Mouse (Mus musculus) layer of hippocampus, adult 2 months (tissue): Measurements from ENCODE around the gene Neurod2. TPM values are rescaled to one million over a fixed set of nuclear protein-coding genes. Genes with fewer than 3 reads are reported as not detected.

Experiments used
- DNase-seq, 2 experiments: peaks; one replicate each; pipeline ENCODE4 v3.0.0; 2022; ENCODE audit warnings: low spot score in 2 of 2
- H3K27ac ChIP-seq: fragments of 200-600 bp; 2 replicates; pipeline ENCODE4 v1.8.1; 2022
- H3K4me3 ChIP-seq: fragments of 200-600 bp; 2 replicates; pipeline ENCODE4 v1.8.1; 2022; ENCODE audit warnings: mild to moderate bottlenecking
- CTCF ChIP-seq: fragments of 200-600 bp; conservative IDR thresholded peaks from 2 replicates; pipeline ENCODE4 v1.8.1; 2022; ENCODE audit warnings: antibody characterized with exemption, mild to moderate bottlenecking, moderate library complexity
- total RNA-seq, 2 experiments: library from RNA; stranded (reverse); gene quantifications; 2 replicates each; pipeline ENCODE4 v1.2.3; 2021

Gene Neurod2
- total RNA-seq, 2 experiments from 2014 or later: 163 to 165 TPM

DNA sequence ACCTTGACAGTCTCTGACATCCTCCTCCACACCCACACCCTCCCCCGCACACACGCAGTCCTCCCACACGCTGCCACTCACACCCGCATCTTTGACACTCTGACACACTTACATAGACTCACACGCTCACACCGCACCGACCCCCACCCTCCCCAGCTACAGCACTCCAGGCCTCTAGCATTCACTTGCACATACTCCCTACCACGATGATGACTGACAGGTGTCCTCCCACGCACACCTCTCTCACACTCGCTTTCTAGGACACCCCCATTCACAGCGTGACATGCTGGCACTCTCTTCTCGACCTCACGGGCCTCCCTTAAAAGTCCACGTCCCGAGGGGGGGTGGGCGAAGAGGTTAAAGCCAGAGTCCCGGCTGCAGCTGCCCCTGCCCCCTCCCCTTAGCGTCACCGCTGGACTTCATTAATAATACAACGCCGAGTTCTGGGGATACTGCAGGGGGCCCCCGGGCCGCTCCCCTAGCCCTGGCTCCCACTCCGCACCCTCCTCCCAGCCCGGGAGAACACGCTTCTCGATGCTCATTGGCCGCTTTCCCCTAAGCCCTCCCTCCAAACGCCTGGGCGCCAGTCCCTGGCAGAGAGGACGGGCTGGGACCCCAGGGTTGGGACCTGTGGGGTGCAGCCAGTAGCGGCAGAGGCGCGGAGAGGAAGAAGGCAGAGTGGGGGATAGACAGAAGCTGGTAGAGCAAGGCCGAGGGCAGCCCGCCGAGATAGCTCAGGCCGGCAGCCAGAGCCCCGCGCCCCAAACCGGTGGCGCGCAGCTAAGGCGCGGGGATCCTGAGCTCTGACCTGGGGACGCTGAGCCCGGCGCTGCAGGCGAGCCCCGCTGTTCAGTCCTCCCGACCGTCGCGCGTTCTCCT, 18.9 kb upstream of the Neurod2 start, which contains the start of gene Ppp1r1b:
Gene Ppp1r1b (plus strand): TSS at position 322 of the 879 bp plus-strand sequence.
- TF ChIP-seq CTCF: peak; percentile 10; the same call in 1 of the 2 replicates
- Histone ChIP-seq H3K27ac (peak within 1 kb of the TSS; percentile 88), H3K4me3 (peak within 1 kb of the TSS; percentile 79)
- DNase-seq: peak; percentile 77 to 80

DNA sequence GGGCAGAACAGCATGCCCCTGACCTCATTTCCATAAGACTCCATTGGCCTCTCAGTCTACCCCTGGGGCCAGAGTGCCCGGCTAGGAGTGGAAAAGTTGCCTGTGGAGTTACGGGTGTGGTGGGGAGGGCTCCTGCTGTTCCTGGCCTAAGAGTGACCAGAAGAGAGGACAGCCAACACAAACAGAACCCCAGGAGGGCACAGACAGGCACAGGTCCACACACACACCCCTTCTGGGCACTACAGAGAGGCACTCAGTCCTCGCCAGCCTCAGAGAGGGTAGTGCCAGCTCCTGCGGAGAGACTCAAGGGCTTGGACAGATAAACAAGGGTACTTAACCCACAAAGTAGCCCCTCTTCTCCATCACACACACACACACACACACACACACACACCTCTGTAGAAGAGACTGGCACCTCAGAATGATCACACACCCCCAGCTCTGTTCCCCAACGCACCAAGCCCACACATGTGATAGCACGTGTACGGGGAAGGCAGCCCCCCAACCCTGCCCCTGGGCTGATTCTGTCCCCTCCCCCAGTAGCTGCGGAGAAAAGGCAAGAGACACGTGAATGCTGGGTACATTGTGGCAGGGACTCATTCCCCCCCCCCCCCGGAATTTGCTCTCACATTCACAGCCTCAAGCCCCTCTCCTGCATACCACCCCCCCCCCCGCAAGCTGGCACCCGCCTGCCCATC, 18.1 kb upstream of the Neurod2 start:
- TF ChIP-seq CTCF: no peak
- peak overlapping the region; percentile 88; the same call in 1 of the 2 replicates for H3K27ac ChIP-seq
- no peak for DNase-seq
- peak overlapping the region; percentile 79 for H3K4me3 ChIP-seq

DNA sequence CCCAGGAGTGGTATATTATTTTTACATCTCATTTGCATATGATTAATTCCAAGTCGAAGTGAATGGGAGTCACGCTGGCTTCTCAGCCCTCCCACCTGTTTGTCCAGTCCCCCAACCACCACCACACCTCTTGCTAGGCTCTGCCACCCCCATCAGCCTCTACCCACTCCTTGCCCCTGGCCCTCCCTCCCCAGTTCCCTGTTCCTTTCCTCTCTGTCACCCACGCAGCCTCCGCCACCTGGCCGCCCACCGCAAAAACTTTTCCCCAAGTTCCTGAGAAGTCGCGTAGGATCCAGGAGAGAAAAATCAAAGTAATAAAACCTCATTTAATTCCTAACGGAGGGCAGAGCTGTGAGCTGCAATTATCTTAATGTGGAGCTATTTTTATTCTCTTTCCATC, 16.7 kb upstream of the Neurod2 start:
- no peak for DNase-seq
- TF ChIP-seq CTCF: no peak
- no peak overlapping the region for H3K27ac ChIP-seq
- H3K4me3 ChIP-seq: no peak overlapping the region

DNA sequence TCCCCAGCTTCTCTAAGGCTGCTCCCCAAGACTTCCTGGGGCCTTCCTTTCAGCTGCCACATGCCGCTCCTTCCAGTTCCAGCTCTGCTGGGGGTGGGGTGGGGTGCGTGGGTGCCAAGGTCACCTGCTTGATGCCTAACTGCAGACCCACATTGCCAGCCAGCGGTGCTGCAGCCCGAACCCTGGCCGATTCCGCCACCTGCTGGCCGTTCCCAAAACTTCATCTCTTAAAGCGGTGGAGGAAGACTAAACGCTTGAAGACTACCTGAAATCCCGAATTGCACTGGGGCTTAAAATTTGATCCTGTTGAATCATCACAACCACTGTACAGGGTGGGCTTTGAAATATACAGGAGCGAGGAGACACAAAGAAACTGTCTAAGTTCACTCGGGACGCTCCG, 15.8 kb upstream of the Neurod2 start:
- Histone ChIP-seq H3K27ac (no peak overlapping the region), H3K4me3 (peak overlapping the region; percentile 38; the same call in 1 of the 2 replicates)
- DNase-seq: peak; percentile 81 to 89
- peak; percentile 88 for TF ChIP-seq CTCF

DNA sequence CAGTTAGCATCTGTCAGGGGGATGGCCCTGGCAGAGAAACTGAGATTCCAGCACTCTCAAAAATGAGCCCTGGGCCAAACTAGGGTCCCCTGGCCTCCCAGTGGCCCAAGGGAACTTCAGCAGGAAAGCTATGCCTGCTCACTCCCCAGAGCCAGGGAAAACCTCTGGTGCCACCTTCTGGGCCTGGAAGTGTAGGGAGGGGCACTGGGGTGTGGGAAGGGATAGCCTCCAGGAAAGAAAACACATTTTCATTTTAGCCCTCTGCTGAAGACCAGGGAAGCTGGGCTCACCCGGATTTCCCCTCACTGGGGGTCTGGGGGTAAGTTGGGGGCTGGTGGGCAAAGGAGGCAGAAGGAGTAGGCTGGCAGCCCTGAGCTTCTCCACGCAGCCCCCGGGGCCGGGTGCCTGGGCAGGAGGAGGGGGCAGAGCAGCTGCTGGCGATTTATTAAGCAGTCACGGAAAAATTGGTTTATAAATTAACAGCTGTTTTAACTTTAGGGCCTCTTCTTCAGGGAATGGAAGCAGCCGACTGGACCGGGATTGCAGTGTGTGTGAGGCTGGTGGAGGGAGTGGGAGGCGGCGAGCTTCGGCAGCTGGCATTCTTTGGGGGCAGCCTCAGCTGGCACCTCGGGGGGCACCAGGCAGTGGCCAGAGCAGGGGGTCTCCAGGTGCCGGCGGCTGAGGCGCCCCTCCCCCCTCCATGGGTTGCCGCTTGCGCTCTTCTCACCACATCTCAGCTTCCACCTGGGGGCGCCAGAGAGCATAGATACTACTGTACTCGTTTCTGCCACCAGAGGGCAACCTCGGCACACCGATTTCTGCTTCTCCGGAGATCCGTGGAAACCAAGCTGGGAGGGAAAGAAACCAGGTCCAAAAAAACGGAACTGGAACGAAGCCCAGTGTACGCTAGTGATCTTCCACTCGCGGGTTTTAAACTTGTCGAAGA, 12.8 kb upstream of the Neurod2 start:
- H3K27ac ChIP-seq: peak overlapping the region; percentile 79

DNA sequence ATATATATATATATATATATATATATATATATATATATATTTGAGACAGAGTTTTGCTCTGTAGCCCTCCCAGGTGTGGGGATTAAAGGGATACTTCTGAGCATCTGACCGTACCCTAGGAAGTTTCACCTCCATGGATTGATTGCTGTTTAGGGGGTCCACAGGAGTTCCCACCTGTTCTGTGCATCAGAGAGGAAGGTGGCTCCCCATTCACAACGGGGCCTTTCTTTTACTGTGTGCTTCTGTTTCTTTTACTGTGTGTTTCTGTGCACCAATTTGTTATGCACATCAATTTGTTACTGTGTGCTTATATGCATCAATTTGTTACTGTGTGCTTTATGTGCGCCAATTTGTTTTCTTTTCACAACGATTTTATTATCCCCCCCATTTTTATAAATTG, 11.7 kb upstream of the Neurod2 start:
- no peak for DNase-seq

More for the DNA sequence above, 12.8 kb upstream of the Neurod2 start:
- DNase-seq: peak; percentile 93 to 98
- H3K4me3 ChIP-seq: peak overlapping the region; percentile 58
- TF ChIP-seq CTCF: peak; percentile 100

DNA sequence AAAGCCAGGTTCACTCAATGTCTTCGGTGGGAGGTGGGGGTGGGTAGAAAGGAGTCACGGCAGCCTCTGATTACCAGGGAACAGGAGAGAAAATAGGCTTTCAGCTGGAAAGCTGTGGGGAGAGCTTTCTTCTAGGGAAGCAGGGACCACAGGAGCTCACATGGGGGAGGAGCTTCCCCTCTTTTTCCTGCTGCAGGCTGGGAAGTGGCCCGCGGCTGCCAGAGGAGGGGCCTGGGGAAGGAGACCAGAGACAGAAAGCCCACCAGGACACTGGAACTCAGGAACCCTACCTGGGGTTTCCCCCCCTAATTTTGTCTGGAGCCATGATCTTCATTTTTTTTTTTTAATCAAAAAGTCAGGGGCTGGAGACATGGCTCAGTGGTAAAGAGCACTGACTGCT, 11.1 kb upstream of the Neurod2 start:
- no peak for TF ChIP-seq CTCF
- no peak overlapping the region for H3K27ac ChIP-seq
- no peak for DNase-seq

More for the DNA sequence above, 11.7 kb upstream of the Neurod2 start:
- Histone ChIP-seq H3K4me3 (no peak overlapping the region), H3K27ac (no peak overlapping the region)
- TF ChIP-seq CTCF: no peak

DNA sequence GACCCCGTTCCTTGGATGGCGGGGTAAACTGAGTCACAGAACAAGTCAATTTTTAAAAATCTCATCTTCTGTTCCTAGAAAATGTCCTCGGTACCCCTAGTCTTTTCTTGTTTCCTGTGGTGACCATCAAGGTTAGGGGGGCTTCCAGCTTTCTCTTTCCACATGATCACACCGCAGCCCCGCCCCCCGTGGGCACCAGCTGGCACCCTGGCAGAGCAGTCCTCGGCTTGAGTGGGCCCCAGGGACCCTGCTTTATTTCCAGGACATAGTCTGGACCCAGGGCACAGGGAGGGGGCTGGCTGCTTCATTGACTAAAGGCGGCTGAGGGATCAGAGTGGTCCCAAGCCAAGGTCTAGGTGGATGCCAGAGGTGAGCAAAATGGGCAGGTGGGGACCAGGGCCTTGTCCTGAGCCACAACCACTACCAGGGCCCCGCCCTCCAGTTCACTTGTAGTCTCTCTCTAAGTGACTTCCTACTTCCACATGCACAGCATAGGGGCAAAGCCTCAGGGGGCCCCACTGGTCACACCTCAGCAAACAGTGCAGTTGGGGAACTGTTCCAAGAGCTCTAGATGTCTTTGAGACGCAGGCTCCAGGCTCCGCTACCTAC, 10.3 kb upstream of the Neurod2 start:
- Histone ChIP-seq H3K27ac (peak overlapping the region; percentile 99), H3K4me3 (peak overlapping the region; percentile 63)
- no peak for TF ChIP-seq CTCF
- DNase-seq: no peak

More for the DNA sequence above, 11.1 kb upstream of the Neurod2 start:
- H3K4me3 ChIP-seq: no peak overlapping the region

DNA sequence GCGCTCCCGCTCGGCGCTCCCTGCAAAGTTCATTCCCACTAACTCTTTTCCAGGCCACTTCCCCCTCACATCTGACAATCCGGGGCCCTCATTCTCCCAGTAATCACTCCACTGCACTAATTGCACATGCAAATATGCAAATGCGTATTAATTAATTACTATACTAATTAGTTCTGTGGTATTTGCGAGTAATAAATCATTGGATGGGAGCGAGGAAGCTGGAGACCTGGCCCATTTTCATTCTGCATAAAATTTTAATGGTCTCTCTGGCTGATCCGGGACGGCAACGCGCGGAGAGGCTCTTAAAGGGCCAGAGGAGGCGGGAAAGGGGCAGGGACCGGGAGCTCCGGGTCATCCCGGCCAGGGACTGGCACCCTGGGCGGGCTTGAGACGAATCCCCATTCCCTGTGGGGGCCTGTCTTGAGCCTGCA, 9.6 kb upstream of the Neurod2 start:
- DNase-seq: no peak
- Histone ChIP-seq H3K27ac (peak overlapping the region; percentile 99), H3K4me3 (peak overlapping the region; percentile 63)
- TF ChIP-seq CTCF: no peak

DNA sequence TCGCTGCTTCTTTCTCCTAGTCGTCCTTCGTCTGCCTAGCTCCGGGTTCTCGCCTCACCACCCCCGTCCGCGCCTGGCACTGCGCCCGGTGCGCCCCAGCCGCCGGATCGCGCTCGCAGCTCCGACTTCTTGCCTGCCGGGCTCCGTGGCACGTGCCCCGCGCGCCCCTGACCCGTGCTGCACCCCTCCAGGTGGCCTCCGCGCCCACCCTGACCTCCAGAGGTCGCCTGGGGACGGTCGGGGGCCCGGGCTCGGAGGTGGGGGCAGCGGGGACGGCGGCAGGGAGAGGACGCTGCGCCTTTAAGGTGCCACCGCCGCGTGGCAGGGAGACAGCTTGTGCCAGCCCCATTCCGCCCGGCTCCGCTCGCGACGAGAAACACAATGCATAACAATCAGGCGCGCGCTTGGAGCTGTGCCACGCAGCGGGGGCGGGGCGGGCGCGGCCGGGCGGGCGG, 9.1 kb upstream of the Neurod2 start:
- Histone ChIP-seq H3K27ac (peak overlapping the region; percentile 99), H3K4me3 (peak overlapping the region; percentile 63)
- peak; percentile 74 to 76 for DNase-seq
- no peak for TF ChIP-seq CTCF

DNA sequence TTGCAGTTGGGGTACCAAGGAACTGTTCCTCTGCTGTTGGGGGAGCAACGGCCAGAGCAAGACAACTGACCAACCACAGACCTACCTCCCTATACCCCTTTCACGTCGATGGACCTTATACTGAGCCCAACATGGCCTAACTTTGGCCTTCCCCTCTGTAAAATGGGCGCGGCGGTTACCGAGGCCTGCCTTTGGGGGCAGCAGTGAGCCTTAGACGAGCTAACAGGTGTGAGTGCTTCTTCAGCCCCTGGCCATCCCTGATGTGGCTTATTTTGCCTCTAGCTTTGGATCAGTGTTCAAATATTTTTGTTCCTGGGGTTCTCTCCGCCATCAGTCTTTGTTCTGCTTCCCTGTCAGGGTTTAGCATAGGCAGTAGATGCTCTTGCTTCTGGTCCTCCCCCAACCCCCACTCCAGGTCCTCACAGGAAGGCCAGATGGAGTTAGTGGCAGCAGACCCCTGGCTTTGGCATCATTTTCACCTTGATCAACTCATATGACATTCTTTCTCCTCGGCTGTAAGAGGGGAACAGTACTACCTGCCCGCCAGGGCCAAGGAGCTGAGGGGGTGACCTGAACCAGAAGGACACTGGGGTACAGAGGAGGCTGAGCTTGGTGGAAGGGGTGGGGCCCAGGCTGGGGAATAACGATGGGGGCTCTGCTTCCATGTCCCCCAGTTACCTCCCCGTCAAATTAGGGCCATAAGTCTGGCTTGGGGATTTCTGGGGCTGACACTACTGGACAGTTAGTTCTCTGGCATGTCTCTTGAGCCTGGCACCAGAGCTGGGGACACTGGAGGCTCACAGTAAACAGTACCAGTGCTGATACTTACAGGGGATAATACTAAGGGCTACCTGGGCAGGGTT, 7.0 kb upstream of the Neurod2 start:
- Histone ChIP-seq H3K27ac (no peak overlapping the region), H3K4me3 (no peak overlapping the region)
- no peak for DNase-seq
- TF ChIP-seq CTCF: peak; percentile 76
